Mouse (Mus musculus) E14TG2a.4 (cell line): ENCODE data around the gene Upf2.

ENCODE experiments used
- CTCF ChIP-seq: conservative IDR thresholded peaks from 2 replicates; pipeline ENCODE4 v1.5.1; 2014; ENCODE audit warnings: low read length
- POU5F1 ChIP-seq: IDR thresholded peaks from 2 replicates; pipeline ENCODE4 v1.6.1; 2014; ENCODE audit warnings: low read length, borderline replicate concordance

DNA sequence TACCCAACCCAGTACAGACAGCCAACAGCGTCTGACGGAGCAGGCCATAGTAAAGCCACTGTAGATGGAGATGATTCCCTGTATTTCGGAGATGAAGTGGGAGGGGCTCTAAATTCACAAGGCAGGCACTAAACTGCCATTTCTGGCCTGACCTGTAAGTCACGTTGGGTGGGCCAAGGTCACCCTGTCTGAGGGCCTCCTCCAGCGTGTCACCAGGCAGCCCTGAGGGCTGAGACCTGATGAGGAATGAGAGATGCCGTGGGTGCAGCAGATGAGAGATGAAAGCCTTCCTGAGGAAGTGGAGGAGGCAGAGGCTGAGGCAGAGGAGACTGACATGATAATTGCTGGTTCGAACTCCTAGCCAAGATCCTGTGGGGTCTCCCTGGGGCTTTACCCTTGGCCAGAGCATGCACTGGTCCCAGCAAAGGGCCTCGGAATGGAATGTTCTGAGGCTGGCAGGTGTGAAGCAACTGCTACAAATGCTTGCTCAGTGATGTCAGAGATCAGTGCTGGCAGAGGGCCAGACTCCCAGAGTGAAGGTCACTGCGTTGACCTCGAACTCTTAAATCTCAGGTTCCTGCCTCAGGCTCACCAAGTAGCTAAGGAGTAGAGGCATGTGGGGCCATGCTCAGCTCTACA lies 123.7 kb downstream of the Upf2 start:
- TF ChIP-seq CTCF: no peak
- TF ChIP-seq POU5F1: no peak
